Mouse (Mus musculus): ENCODE results near the gene Zbtb16.

The Zbtb16 gene

DNA sequence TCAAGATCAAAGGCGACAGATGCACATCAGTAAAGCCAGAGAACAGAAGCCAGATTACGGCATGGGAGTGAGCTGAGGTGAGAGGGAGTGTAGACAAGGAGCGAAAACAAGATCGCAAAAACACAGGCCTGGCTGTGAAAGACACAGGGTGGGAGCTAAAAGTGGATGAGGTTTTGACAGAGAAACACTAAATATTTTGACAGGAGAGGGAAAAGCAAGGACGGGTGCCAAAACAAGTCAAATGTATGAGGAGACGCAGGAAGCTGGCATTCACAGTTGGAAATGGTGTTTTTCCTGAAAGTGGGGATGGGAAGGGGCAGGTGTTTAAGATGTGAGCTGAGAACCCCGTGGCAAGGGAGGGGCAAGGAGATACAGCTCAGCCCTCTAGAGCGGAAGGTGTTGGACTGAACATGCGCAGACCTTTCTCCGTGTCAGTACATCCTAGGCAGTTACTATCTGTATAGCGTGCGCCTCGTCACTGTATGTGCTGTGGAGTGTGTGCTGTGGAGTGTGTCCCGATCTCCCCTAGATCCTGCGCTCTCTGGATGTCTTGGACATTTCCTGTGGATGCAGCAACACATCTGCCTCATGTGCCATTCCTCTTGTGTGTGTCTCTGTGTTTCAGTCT lies 197.7 kb downstream of the Zbtb16 start:
- TF ChIP-seq NANOG (IDR thresholded peaks at IDR 0.05; ENCODE audit: borderline replicate concordance, low read length) (no peak), CTCF (conservative IDR thresholded peaks at IDR 0.05; ENCODE audit: low read length) (no peak), POU5F1 (IDR thresholded peaks at IDR 0.05; ENCODE audit: borderline replicate concordance, low read length) (no peak)
- Histone ChIP-seq H3K27me3 (ENCODE audit: insufficient read depth, low read length) (peaks cover 17% of the 10 kb centered on the region), H3K9me3 (ENCODE audit: low read length) (no peaks in the 10 kb centered on the region)

DNA sequence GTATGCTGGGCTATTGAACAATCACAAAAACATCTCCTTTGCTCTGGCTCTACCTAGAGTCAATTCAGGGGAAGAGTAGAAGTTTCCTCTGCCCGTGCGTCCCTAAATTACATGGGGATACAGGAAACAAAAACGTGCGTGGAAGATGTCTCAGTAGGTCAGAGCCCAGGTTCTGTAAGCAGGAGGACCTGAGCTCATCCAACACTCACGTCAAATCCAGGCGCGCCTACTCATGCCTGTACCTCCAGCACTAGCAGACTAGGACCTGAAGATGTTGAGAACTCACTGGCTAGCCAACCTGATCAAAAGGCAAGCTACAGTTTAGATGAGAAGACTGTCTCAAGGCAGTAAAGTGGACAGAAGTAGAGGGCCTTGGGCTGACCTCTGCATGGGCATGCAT lies 198.9 kb downstream of the Zbtb16 start:
- TF ChIP-seq NANOG (IDR thresholded peaks at IDR 0.05; ENCODE audit: borderline replicate concordance, low read length) (no peak), POU5F1 (IDR thresholded peaks at IDR 0.05; ENCODE audit: borderline replicate concordance, low read length) (no peak), CTCF (conservative IDR thresholded peaks at IDR 0.05; ENCODE audit: low read length) (no peak)
- H3K9me3 ChIP-seq (ENCODE audit: low read length) = no peaks in the 10 kb centered on the region
- H3K4me3 ChIP-seq (replicated peaks; ENCODE audit: low read length) = no peak overlapping the region
- no peaks in the 10 kb centered on the region for H3K36me3 ChIP-seq (ENCODE audit: insufficient read depth, low read length)
- peaks cover 19% of the 10 kb centered on the region for H3K27me3 ChIP-seq (ENCODE audit: insufficient read depth, low read length)
- peaks cover 22% of the 10 kb centered on the region for H3K4me1 ChIP-seq (replicated peaks; ENCODE audit: low read depth, low read length)

More for the DNA sequence above, 197.7 kb downstream of the Zbtb16 start:
- no peak overlapping the region for H3K4me3 ChIP-seq (replicated peaks; ENCODE audit: low read length)
- H3K4me1 ChIP-seq (replicated peaks; ENCODE audit: low read depth, low read length) = peaks cover 13% of the 10 kb centered on the region
- H3K36me3 ChIP-seq (ENCODE audit: insufficient read depth, low read length) = no peaks in the 10 kb centered on the region

DNA sequence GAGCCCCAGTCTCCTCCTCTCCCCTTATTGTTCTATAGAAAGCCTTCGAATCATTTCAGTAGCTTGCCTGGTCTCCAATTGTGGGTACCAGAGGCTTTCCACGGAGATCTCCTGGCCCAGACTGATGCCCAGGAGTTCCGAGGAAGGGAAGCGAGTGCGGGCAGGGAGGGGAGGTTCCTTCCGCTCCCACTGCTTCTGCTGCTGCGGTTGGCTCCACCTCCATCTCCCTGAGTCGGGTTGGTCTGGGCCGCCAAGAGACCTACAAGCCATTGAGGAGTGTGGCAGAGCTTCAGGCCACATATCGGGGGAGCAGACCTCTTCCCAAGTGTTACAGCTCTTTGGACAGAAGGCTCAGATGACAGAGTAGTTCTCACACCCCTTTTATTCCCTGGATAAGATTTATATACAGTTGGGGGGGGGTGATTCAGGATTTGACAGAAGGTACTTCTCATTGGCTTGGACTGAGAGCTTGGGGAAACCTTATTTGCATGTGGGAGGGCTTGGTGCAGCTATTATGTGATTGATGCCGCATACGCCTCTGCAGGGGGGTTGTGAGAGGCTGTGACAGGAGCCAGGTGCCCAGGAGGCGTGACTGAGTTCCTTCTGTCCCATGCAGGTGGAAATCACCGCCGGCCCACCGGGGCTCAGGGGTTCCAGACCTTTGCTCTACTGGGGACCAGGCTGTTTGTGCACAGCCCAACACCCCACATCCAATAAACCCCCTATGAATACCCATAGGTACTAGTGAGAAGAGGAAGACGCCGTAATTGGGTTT lies 200.3 kb downstream of the Zbtb16 start:
- Histone ChIP-seq H3K36me3 (ENCODE audit: insufficient read depth, low read length) (no peaks in the 10 kb centered on the region), H3K4me1 (replicated peaks; ENCODE audit: low read depth, low read length) (peaks cover 22% of the 10 kb centered on the region), H3K27me3 (ENCODE audit: insufficient read depth, low read length) (peaks cover 19% of the 10 kb centered on the region), H3K4me3 (replicated peaks; ENCODE audit: low read length) (no peak overlapping the region), H3K9me3 (ENCODE audit: low read length) (no peaks in the 10 kb centered on the region)
- TF ChIP-seq NANOG (IDR thresholded peaks at IDR 0.05; ENCODE audit: borderline replicate concordance, low read length) (no peak), CTCF (conservative IDR thresholded peaks at IDR 0.05; ENCODE audit: low read length) (no peak), POU5F1 (IDR thresholded peaks at IDR 0.05; ENCODE audit: borderline replicate concordance, low read length) (no peak)

DNA sequence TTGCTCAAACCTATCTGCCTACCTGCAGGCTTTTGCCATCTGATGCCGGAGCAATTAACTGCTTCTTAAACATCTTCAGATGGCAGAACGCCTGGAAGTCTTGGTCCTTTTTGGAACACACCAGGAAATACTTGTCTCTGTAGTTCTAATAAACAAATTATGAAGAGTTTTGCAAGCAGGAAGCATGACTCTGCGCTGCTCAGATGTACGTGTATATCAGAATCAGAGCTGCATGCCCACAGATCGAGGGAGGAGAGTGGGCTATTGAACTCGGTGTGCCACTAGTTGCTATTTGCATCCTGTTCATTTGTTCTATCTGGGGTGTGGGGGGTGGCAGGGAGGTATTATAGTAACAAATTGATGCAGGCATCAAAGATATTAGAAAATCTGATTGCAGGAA lies 202.9 kb downstream of the Zbtb16 start:
- no peak for TF ChIP-seq NANOG (IDR thresholded peaks at IDR 0.05; ENCODE audit: borderline replicate concordance, low read length)
- no peak for TF ChIP-seq CTCF (conservative IDR thresholded peaks at IDR 0.05; ENCODE audit: low read length)
- TF ChIP-seq POU5F1 (IDR thresholded peaks at IDR 0.05; ENCODE audit: borderline replicate concordance, low read length) = no peak
- Histone ChIP-seq H3K4me3 (replicated peaks; ENCODE audit: low read length) (no peak overlapping the region), H3K27me3 (ENCODE audit: insufficient read depth, low read length) (peaks cover 17% of the 10 kb centered on the region)

DNA sequence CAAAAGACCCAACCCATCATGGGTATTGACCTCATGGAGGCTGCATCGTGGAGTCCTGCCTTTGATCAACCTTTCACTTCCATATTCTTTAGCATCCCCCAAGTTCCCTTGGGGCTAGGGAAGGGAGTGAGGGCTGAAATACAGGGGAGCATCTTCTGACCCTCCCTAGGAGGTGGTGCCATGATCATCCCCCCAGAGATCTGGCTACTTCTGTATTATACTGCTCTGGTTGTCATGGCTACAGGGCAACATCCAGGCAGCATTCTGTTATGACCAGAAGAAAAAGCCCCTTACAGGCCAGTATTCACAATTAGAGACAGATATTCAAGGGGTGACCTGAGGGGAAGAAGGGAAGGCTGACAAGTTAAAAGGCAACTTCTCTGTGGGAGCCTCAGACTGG lies 216.8 kb downstream of the Zbtb16 start:
- Histone ChIP-seq H3K4me1 (replicated peaks; ENCODE audit: low read depth, low read length) (peaks cover 7% of the 10 kb centered on the region; the same call in 1 of the 2 replicates), H3K36me3 (ENCODE audit: insufficient read depth, low read length) (no peaks in the 10 kb centered on the region), H3K9me3 (ENCODE audit: low read length) (peaks cover 11% of the 10 kb centered on the region), H3K4me3 (replicated peaks; ENCODE audit: low read length) (no peak overlapping the region), H3K27me3 (ENCODE audit: insufficient read depth, low read length) (no peaks in the 10 kb centered on the region; the same call in 1 of the 2 replicates)
- TF ChIP-seq NANOG (IDR thresholded peaks at IDR 0.05; ENCODE audit: borderline replicate concordance, low read length) = no peak
- TF ChIP-seq POU5F1 (IDR thresholded peaks at IDR 0.05; ENCODE audit: borderline replicate concordance, low read length) = no peak
- TF ChIP-seq CTCF (conservative IDR thresholded peaks at IDR 0.05; ENCODE audit: low read length) = no peak

More for the DNA sequence above, 202.9 kb downstream of the Zbtb16 start:
- peaks cover 7% of the 10 kb centered on the region; the same call in 1 of the 2 replicates for H3K9me3 ChIP-seq (ENCODE audit: low read length)
- peaks cover 22% of the 10 kb centered on the region for H3K4me1 ChIP-seq (replicated peaks; ENCODE audit: low read depth, low read length)
- H3K36me3 ChIP-seq (ENCODE audit: insufficient read depth, low read length) = no peaks in the 10 kb centered on the region

DNA sequence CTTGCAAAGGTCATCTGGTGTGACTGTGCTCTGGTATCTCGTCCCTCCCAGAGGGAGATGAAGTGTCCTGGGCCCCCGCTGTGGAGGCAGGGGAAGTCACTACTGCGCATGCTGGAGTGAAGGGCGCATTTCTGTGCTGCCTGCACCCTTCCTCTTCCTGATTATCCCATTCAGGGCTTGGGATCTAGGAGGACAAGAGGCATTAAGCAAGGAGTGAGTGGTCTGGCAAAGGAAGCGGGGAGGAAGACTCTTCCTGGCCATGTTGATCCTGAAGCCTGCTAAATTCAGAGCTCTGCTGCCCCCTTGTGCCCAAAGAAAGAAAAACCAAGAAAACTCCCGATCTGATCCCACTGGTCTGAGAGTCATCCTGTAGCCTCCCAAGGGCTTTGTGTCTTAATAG lies 217.4 kb downstream of the Zbtb16 start:
- no peak for TF ChIP-seq NANOG (IDR thresholded peaks at IDR 0.05; ENCODE audit: borderline replicate concordance, low read length)
- TF ChIP-seq CTCF (conservative IDR thresholded peaks at IDR 0.05; ENCODE audit: low read length) = peak; percentile 56

DNA sequence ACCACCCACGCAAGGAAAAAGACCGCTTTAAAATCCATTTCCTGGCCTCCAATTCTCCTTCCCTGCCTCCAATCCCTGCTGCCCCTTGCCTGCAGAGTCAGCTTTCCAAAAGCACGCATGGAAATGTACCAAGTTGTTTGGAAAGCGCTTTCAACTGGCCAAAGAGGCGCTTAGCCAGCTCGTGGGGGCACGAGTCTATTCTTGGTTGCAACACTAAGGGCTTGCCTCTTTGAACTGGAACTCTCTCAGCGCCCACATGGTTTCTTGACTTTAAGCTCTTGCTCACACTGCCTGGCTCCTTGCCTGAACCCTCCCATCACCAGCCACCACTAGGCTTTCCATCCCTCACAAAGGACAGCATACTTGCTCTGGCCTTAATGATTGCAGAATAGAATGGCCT lies 217.9 kb downstream of the Zbtb16 start:
- no peak overlapping the region for H3K4me3 ChIP-seq (replicated peaks; ENCODE audit: low read length)
- peaks cover 11% of the 10 kb centered on the region for H3K9me3 ChIP-seq (ENCODE audit: low read length)
- no peaks in the 10 kb centered on the region; the same call in 1 of the 2 replicates for H3K27me3 ChIP-seq (ENCODE audit: insufficient read depth, low read length)
- H3K36me3 ChIP-seq (ENCODE audit: insufficient read depth, low read length) = no peaks in the 10 kb centered on the region
- H3K4me1 ChIP-seq (replicated peaks; ENCODE audit: low read depth, low read length) = peaks cover 7% of the 10 kb centered on the region; the same call in 1 of the 2 replicates
- TF ChIP-seq NANOG (IDR thresholded peaks at IDR 0.05; ENCODE audit: borderline replicate concordance, low read length) (no peak), POU5F1 (IDR thresholded peaks at IDR 0.05; ENCODE audit: borderline replicate concordance, low read length) (no peak), CTCF (conservative IDR thresholded peaks at IDR 0.05; ENCODE audit: low read length) (no peak)

More for the DNA sequence above, 217.4 kb downstream of the Zbtb16 start:
- no peaks in the 10 kb centered on the region for H3K36me3 ChIP-seq (ENCODE audit: insufficient read depth, low read length)
- peaks cover 7% of the 10 kb centered on the region; the same call in 1 of the 2 replicates for H3K4me1 ChIP-seq (replicated peaks; ENCODE audit: low read depth, low read length)
- no peak overlapping the region for H3K4me3 ChIP-seq (replicated peaks; ENCODE audit: low read length)
- H3K9me3 ChIP-seq (ENCODE audit: low read length) = peaks cover 11% of the 10 kb centered on the region
- H3K27me3 ChIP-seq (ENCODE audit: insufficient read depth, low read length) = no peaks in the 10 kb centered on the region; the same call in 1 of the 2 replicates

DNA sequence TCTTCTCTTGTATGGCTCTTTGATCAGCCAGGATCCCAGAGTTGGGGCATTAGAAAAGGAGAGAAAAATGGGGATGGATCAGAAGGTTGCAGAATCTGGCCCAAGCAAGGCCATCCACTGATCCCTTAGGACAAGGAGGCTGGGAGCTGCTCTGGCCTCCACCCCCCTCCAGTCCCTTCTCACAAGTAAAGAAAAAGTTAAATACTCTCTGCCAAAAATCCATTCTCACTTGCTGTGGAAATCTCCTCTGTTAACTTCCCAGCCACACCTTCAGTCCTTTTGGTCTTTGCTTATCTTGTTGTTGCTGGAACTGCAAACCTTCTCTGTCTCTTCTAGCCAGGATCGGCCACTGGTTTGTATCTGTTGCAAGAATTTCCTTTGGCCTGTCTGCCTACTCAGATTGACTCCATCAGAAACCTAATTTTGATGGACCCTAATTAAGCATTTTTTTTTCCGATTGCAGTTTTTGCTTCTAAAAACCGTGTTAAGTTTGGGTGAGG lies 218.5 kb downstream of the Zbtb16 start:
- no peak overlapping the region for H3K4me3 ChIP-seq (replicated peaks; ENCODE audit: low read length)
- H3K27me3 ChIP-seq (ENCODE audit: insufficient read depth, low read length) = no peaks in the 10 kb centered on the region; the same call in 1 of the 2 replicates
- H3K9me3 ChIP-seq (ENCODE audit: low read length) = peaks cover 7% of the 10 kb centered on the region
- peaks cover 7% of the 10 kb centered on the region; the same call in 1 of the 2 replicates for H3K4me1 ChIP-seq (replicated peaks; ENCODE audit: low read depth, low read length)
- TF ChIP-seq POU5F1 (IDR thresholded peaks at IDR 0.05; ENCODE audit: borderline replicate concordance, low read length) (no peak), CTCF (conservative IDR thresholded peaks at IDR 0.05; ENCODE audit: low read length) (no peak), NANOG (IDR thresholded peaks at IDR 0.05; ENCODE audit: borderline replicate concordance, low read length) (no peak)
- no peaks in the 10 kb centered on the region for H3K36me3 ChIP-seq (ENCODE audit: insufficient read depth, low read length)
